Mouse (Mus musculus): ENCODE measurements around the gene Gm28043. TPM values are rescaled to one million over a fixed set of nuclear protein-coding genes. Genes with fewer than 3 reads are reported as not detected.

Gene Gm28043
- polyA plus RNA-seq, 1 experiment from 2014 or later = 2.8 TPM

- no peak overlapping the region for H3K27ac ChIP-seq
- H3K9ac ChIP-seq = no peak overlapping the region
- ATAC-seq (ENCODE audit: borderline replicate concordance, extremely low read depth, low FRiP score, low TSS enrichment) = no peak
- 87% methylated on average over 8 of the region's 8 CpGs for WGBS
- H3K9me3 ChIP-seq = no peaks in the 10 kb centered on the region
- H3K4me1 ChIP-seq = peaks cover 19% of the 10 kb centered on the region
- H3K27me3 ChIP-seq = no peaks in the 10 kb centered on the region
- H3K4me3 ChIP-seq = no peak overlapping the region
- H3K4me2 ChIP-seq = no peak overlapping the region
- H3K36me3 ChIP-seq = no peaks in the 10 kb centered on the region
Observed at GRCm38 (mm10) chr17:29718660-29719059, 104.0 kb downstream of the Gm28043 start.

- no peaks in the 10 kb centered on the region for H3K36me3 ChIP-seq
- H3K4me3 ChIP-seq = no peak overlapping the region
- H3K4me2 ChIP-seq = no peak overlapping the region
- no peak overlapping the region for H3K27ac ChIP-seq
- H3K9ac ChIP-seq = no peak overlapping the region
- H3K27me3 ChIP-seq = no peaks in the 10 kb centered on the region
- ATAC-seq (ENCODE audit: borderline replicate concordance, extremely low read depth, low FRiP score, low TSS enrichment) = no peak
- 72% methylated on average over 13 of the region's 13 CpGs for WGBS
- H3K9me3 ChIP-seq = no peaks in the 10 kb centered on the region
- peaks cover 19% of the 10 kb centered on the region for H3K4me1 ChIP-seq
Observed at GRCm38 (mm10) chr17:29719628-29720575, 105.2 kb downstream of the Gm28043 start.

DNA sequence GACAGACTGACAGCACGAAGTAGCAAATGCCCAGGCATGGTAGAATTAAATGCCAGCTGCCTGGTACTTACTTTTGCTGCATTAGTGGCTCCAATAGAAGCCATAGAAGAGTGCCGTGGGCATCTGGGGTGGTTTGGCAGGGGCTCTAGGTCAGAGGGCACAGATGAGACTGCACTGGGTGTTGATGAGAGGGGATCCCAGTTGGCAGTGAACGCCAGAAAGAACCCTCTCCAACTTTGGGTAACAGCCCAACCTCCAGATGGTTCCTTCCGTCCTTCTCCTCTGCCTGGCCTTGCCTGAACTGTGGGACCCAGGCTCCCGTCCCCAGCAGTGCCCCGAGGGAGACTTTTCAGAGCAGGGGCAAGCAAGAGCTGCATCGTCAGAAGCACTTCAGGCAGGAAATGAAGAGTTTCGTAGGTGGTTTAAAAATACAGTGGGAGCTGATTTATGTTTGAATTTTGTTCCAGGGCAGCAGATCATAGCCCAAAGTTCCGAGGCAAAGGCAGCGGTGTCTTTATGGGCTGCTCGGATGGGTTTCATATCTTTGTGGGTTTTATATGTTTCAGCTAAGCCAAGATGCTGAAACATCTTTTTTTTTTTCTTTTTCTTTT lies 106.2 kb downstream of the Gm28043 start:
- Histone ChIP-seq H3K4me2 (no peak overlapping the region), H3K9me3 (no peaks in the 10 kb centered on the region), H3K9ac (no peak overlapping the region), H3K27me3 (no peaks in the 10 kb centered on the region), H3K4me1 (peaks cover 17% of the 10 kb centered on the region), H3K36me3 (no peaks in the 10 kb centered on the region), H3K4me3 (no peak overlapping the region), H3K27ac (no peak overlapping the region)
- ATAC-seq (ENCODE audit: borderline replicate concordance, extremely low read depth, low FRiP score, low TSS enrichment) = no peak
- 45% methylated on average over 11 of the region's 11 CpGs for WGBS

- Histone ChIP-seq H3K9me3 (no peaks in the 10 kb centered on the region), H3K27ac (no peak overlapping the region), H3K9ac (no peak overlapping the region), H3K4me1 (0 out of 2 replicates have a peak, but pooled peaks cover 5% of the 10 kb centered on the region), H3K4me3 (no peak overlapping the region), H3K4me2 (no peak overlapping the region), H3K27me3 (no peaks in the 10 kb centered on the region), H3K36me3 (no peaks in the 10 kb centered on the region)
- WGBS = 72% methylated on average over 6 of the region's 6 CpGs
- ATAC-seq (ENCODE audit: borderline replicate concordance, extremely low read depth, low FRiP score, low TSS enrichment) = no peak
Observed at GRCm38 (mm10) chr17:29724610-29725009, 109.9 kb downstream of the Gm28043 start.

- Histone ChIP-seq H3K9ac (no peak overlapping the region), H3K4me2 (no peak overlapping the region), H3K4me3 (no peak overlapping the region), H3K9me3 (no peaks in the 10 kb centered on the region), H3K36me3 (no peaks in the 10 kb centered on the region), H3K27me3 (no peaks in the 10 kb centered on the region), H3K27ac (no peak overlapping the region), H3K4me1 (peaks cover 5% of the 10 kb centered on the region; the same call in 1 of the 2 replicates)
- WGBS = 56% methylated on average over 6 of the region's 6 CpGs
- ATAC-seq (ENCODE audit: borderline replicate concordance, extremely low read depth, low FRiP score, low TSS enrichment) = no peak
Observed at GRCm38 (mm10) chr17:29725027-29725620, 110.4 kb downstream of the Gm28043 start.

- no peak overlapping the region for H3K4me3 ChIP-seq
- H3K27me3 ChIP-seq = no peaks in the 10 kb centered on the region
- H3K27ac ChIP-seq = no peak overlapping the region
- no peak for ATAC-seq (ENCODE audit: borderline replicate concordance, extremely low read depth, low FRiP score, low TSS enrichment)
- WGBS = 53% methylated on average over 8 of the region's 8 CpGs
- H3K4me2 ChIP-seq = no peak overlapping the region
- no peaks in the 10 kb centered on the region for H3K36me3 ChIP-seq
- no peak overlapping the region for H3K9ac ChIP-seq
- no peaks in the 10 kb centered on the region for H3K9me3 ChIP-seq
- peaks cover 9% of the 10 kb centered on the region for H3K4me1 ChIP-seq
Observed at GRCm38 (mm10) chr17:29728082-29728481, 113.4 kb downstream of the Gm28043 start.

GRCm38 (mm10) chr17:29730510-29731265 lies 116.0 kb downstream of the Gm28043 start:
- no peaks in the 10 kb centered on the region for H3K27me3 ChIP-seq
- H3K9me3 ChIP-seq = no peaks in the 10 kb centered on the region
- no peaks in the 10 kb centered on the region for H3K36me3 ChIP-seq
- peaks cover 9% of the 10 kb centered on the region for H3K4me1 ChIP-seq
- no peak overlapping the region for H3K9ac ChIP-seq
- no peak overlapping the region for H3K4me3 ChIP-seq
- no peak overlapping the region for H3K4me2 ChIP-seq
- WGBS = 47% methylated on average over 13 of the region's 13 CpGs
- no peak for ATAC-seq (ENCODE audit: borderline replicate concordance, extremely low read depth, low FRiP score, low TSS enrichment)
- 0 out of 2 replicates have a peak overlapping the region, but pooled peaks have one; percentile 3 for H3K27ac ChIP-seq

DNA sequence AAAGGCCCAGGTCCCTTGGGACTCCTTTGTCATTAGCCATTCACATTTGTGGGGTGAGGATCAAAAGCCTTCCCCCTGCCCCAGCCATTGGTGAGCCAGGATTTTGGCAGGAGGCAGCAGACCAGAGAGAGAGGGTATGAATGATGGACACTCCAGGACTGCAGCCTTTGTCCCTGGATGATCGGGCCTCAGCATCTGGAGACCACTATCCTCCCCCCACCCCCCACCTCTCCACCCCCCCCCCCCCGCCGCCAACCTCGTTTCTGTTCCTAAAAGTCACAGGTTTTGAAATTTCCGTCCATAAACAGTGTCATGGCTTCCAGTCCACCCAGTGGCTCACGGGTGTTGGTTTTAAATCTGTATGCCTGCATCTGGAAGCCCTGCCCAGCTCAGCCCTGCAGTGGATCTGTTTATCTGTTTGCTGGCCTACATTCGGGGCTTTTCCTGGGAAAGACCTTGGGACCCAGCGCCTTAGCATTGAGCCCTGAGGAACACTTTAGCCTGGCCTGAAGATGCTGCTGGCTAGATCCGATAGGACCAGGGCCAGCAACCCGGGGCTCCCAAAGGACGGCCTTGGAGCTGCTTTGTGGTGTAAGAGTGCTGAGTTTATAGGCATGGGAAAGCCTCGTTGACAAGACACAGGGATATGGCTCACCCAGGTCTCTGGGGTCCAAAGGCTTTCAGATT lies 116.7 kb downstream of the Gm28043 start:
- Histone ChIP-seq H3K9me3 (no peaks in the 10 kb centered on the region), H3K36me3 (no peaks in the 10 kb centered on the region), H3K27ac (no peak overlapping the region), H3K27me3 (no peaks in the 10 kb centered on the region), H3K4me3 (no peak overlapping the region), H3K4me1 (peaks cover 9% of the 10 kb centered on the region), H3K4me2 (no peak overlapping the region), H3K9ac (no peak overlapping the region)
- no peak for ATAC-seq (ENCODE audit: borderline replicate concordance, extremely low read depth, low FRiP score, low TSS enrichment)
- 61% methylated on average over 12 of the region's 12 CpGs for WGBS

- no peak overlapping the region for H3K4me2 ChIP-seq
- no peak overlapping the region for H3K27ac ChIP-seq
- WGBS = 60% methylated on average over 6 of the region's 6 CpGs
- ATAC-seq (ENCODE audit: borderline replicate concordance, extremely low read depth, low FRiP score, low TSS enrichment) = no peak
- H3K9ac ChIP-seq = no peak overlapping the region
- H3K4me3 ChIP-seq = no peak overlapping the region
- peaks cover 9% of the 10 kb centered on the region for H3K4me1 ChIP-seq
- no peaks in the 10 kb centered on the region for H3K36me3 ChIP-seq
- H3K9me3 ChIP-seq = no peaks in the 10 kb centered on the region
- H3K27me3 ChIP-seq = no peaks in the 10 kb centered on the region
Observed at GRCm38 (mm10) chr17:29731953-29732325, 117.3 kb downstream of the Gm28043 start.

- Histone ChIP-seq H3K9me3 (no peaks in the 10 kb centered on the region), H3K4me3 (no peak overlapping the region), H3K4me2 (no peak overlapping the region), H3K36me3 (no peaks in the 10 kb centered on the region), H3K9ac (no peak overlapping the region), H3K4me1 (peaks cover 10% of the 10 kb centered on the region), H3K27ac (no peak overlapping the region), H3K27me3 (no peaks in the 10 kb centered on the region)
- no peak for ATAC-seq (ENCODE audit: borderline replicate concordance, extremely low read depth, low FRiP score, low TSS enrichment)
- 61% methylated on average over 2 of the region's 2 CpGs for WGBS
Observed at GRCm38 (mm10) chr17:29732522-29732921, 117.8 kb downstream of the Gm28043 start.

GRCm38 (mm10) chr17:29736448-29737014 lies 121.9 kb downstream of the Gm28043 start:
- Histone ChIP-seq H3K4me3 (no peak overlapping the region), H3K4me2 (no peak overlapping the region), H3K9me3 (no peaks in the 10 kb centered on the region), H3K27me3 (no peaks in the 10 kb centered on the region), H3K9ac (no peak overlapping the region), H3K36me3 (no peaks in the 10 kb centered on the region), H3K27ac (no peak overlapping the region), H3K4me1 (peaks cover 15% of the 10 kb centered on the region)
- WGBS = 39% methylated on average over 15 of the region's 15 CpGs
- no peak for ATAC-seq (ENCODE audit: borderline replicate concordance, extremely low read depth, low FRiP score, low TSS enrichment)

All from lung, embryonic 15.5 days (tissue).